Mouse (Mus musculus): ENCODE measurements at regions not wholly inside any gene's neighbourhood (a gene's known extent, or its start where the extent isn't known, plus 50 kb on each side); places are given as distances from the start of the nearest gene placed in this dataset.

GRCm38 (mm10) chr10:120565992-120566391 lies 89.7 kb upstream of the Hmga2 start:
- 97% methylated on average over 4 of the region's 4 CpGs for WGBS
- H3K27me3 ChIP-seq (ENCODE audit: insufficient read depth, low read length) = no peaks in the 10 kb centered on the region; the same call in 1 of the 2 replicates

DNA sequence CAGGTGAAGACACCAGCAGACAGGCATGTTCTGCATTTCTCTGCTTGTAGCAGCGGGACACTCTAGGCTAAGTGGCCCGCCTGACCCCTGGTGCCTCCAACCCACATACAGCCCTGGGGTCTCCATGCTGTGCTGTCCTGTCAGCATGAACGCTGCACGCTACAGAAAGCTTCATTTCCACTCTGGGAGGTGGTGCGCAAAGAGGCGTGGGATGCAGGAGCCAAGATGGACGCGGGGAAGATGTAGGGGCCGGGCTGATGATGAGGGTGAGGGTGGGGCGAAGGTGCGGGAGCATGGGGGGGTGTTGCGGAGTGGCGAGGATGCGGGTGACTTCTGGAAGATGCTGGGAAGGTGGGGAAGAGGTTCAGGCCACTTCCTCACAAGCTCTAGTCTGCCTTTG lies 88.6 kb upstream of the Hmga2 start:
- no peak for DNase-seq (ENCODE audit: low spot score)
- H3K4me2 ChIP-seq (ENCODE audit: low read depth, low read length, poor library complexity, severe bottlenecking) = peak overlapping the region; percentile 47
- H3K36me3 ChIP-seq (ENCODE audit: insufficient read depth, low read length) = no peaks in the 10 kb centered on the region
- H3K4me3 ChIP-seq (ENCODE audit: low read depth, low read length) = peak overlapping the region; percentile 14; the same call in 1 of the 2 replicates
- no peak for ATAC-seq (ENCODE audit: low FRiP score)
- 28% methylated on average over 14 of the region's 14 CpGs for WGBS
- H3K27ac ChIP-seq (ENCODE audit: low read depth, low read length) = no peak overlapping the region
- H3K27me3 ChIP-seq (ENCODE audit: insufficient read depth, low read length) = no peaks in the 10 kb centered on the region; the same call in 1 of the 2 replicates
- no peaks in the 10 kb centered on the region for H3K4me1 ChIP-seq (ENCODE audit: insufficient read depth, low read length)
- TF ChIP-seq CTCF (IDR thresholded peaks at IDR 0.05) = no peak
- no peaks in the 10 kb centered on the region for H3K9me3 ChIP-seq (ENCODE audit: low read length)
- peak overlapping the region; percentile 39 for H3K9ac ChIP-seq (replicated peaks; ENCODE audit: low read length, poor library complexity, severe bottlenecking)

More at GRCm38 (mm10) chr10:120565992-120566391, 89.7 kb upstream of the Hmga2 start:
- no peak overlapping the region for H3K9ac ChIP-seq (replicated peaks; ENCODE audit: low read length, poor library complexity, severe bottlenecking)
- ATAC-seq (ENCODE audit: low FRiP score) (no peak), DNase-seq (ENCODE audit: low spot score) (no peak)
- no peaks in the 10 kb centered on the region for H3K36me3 ChIP-seq (ENCODE audit: insufficient read depth, low read length)
- no peak overlapping the region for H3K4me2 ChIP-seq (ENCODE audit: low read depth, low read length, poor library complexity, severe bottlenecking)
- no peaks in the 10 kb centered on the region for H3K4me1 ChIP-seq (ENCODE audit: insufficient read depth, low read length)
- no peak; the same call in 1 of the 2 replicates for TF ChIP-seq CTCF (IDR thresholded peaks at IDR 0.05)
- no peak overlapping the region for H3K27ac ChIP-seq (ENCODE audit: low read depth, low read length)
- H3K9me3 ChIP-seq (ENCODE audit: low read length) = no peaks in the 10 kb centered on the region
- H3K4me3 ChIP-seq (ENCODE audit: low read depth, low read length) = no peak overlapping the region

- no peak overlapping the region for H3K4me2 ChIP-seq (ENCODE audit: low read depth, low read length, poor library complexity, severe bottlenecking)
- H3K9me3 ChIP-seq (ENCODE audit: low read length) = no peaks in the 10 kb centered on the region
- H3K9ac ChIP-seq (replicated peaks; ENCODE audit: low read length, poor library complexity, severe bottlenecking) = no peak overlapping the region
- no peak overlapping the region for H3K27ac ChIP-seq (ENCODE audit: low read depth, low read length)
- TF ChIP-seq CTCF (IDR thresholded peaks at IDR 0.05) = no peak
- DNase-seq (ENCODE audit: low spot score) = no peak
- no peak overlapping the region for H3K4me3 ChIP-seq (ENCODE audit: low read depth, low read length)
- no peaks in the 10 kb centered on the region; the same call in 1 of the 2 replicates for H3K27me3 ChIP-seq (ENCODE audit: insufficient read depth, low read length)
- no peaks in the 10 kb centered on the region for H3K4me1 ChIP-seq (ENCODE audit: insufficient read depth, low read length)
- no peak for ATAC-seq (ENCODE audit: low FRiP score)
- no peaks in the 10 kb centered on the region for H3K36me3 ChIP-seq (ENCODE audit: insufficient read depth, low read length)
- 48% methylated on average over 10 of the region's 10 CpGs for WGBS
Measured at GRCm38 (mm10) chr10:120563926-120564325, 87.7 kb upstream of the Hmga2 start.

GRCm38 (mm10) chr10:120561821-120562220 lies 85.6 kb upstream of the Hmga2 start:
- no peak overlapping the region for H3K27ac ChIP-seq (ENCODE audit: low read depth, low read length)
- no peaks in the 10 kb centered on the region for H3K4me1 ChIP-seq (ENCODE audit: insufficient read depth, low read length)
- H3K36me3 ChIP-seq (ENCODE audit: insufficient read depth, low read length) = no peaks in the 10 kb centered on the region
- no peak for ATAC-seq (ENCODE audit: low FRiP score)
- no peak overlapping the region for H3K9ac ChIP-seq (replicated peaks; ENCODE audit: low read length, poor library complexity, severe bottlenecking)
- H3K4me3 ChIP-seq (ENCODE audit: low read depth, low read length) = no peak overlapping the region
- TF ChIP-seq CTCF (IDR thresholded peaks at IDR 0.05) = no peak
- no peaks in the 10 kb centered on the region; the same call in 1 of the 2 replicates for H3K27me3 ChIP-seq (ENCODE audit: insufficient read depth, low read length)
- no peaks in the 10 kb centered on the region for H3K9me3 ChIP-seq (ENCODE audit: low read length)
- no peak overlapping the region for H3K4me2 ChIP-seq (ENCODE audit: low read depth, low read length, poor library complexity, severe bottlenecking)
- 91% methylated on average over 5 of the region's 5 CpGs for WGBS
- no peak for DNase-seq (ENCODE audit: low spot score)

DNA sequence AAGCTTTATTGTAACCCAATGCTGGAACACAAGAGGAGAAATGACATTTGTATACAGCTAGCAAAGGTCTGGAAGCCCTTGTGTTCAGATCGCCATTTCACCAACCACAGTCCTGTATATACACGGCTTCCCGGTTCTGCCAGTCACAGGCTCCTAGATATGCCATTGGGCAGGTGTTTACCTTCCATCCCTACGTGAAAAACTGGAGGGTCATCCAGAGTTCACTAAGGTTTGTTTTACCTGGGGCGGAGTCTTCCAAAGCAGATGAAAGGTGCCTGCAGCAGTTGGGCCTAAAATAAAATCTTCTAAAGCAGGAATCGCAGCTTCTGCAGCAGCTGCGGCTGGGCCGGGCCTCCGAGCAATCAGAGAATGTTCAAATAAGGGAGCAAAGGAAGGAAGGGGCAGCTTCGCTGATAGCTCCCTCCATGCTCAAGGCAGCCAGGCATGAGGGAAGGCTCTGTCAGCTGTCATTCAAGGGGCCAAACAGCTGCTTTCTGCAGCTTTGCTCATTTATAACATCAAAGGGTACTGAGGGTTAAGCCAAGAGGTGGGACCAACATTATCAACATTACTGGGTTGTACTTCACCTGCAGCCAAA lies 81.7 kb upstream of the Hmga2 start:
- ATAC-seq (ENCODE audit: low FRiP score) (no peak), DNase-seq (ENCODE audit: low spot score) (no peak)
- no peaks in the 10 kb centered on the region for H3K36me3 ChIP-seq (ENCODE audit: insufficient read depth, low read length)
- no peak overlapping the region for H3K27ac ChIP-seq (ENCODE audit: low read depth, low read length)
- no peaks in the 10 kb centered on the region for H3K4me1 ChIP-seq (ENCODE audit: insufficient read depth, low read length)
- no peak overlapping the region for H3K4me2 ChIP-seq (ENCODE audit: low read depth, low read length, poor library complexity, severe bottlenecking)
- H3K4me3 ChIP-seq (ENCODE audit: low read depth, low read length) = no peak overlapping the region
- 79% methylated on average over 10 of the region's 10 CpGs for WGBS
- no peak for TF ChIP-seq CTCF (IDR thresholded peaks at IDR 0.05)
- peaks cover 14% of the 10 kb centered on the region for H3K27me3 ChIP-seq (ENCODE audit: insufficient read depth, low read length)
- no peaks in the 10 kb centered on the region for H3K9me3 ChIP-seq (ENCODE audit: low read length)
- H3K9ac ChIP-seq (replicated peaks; ENCODE audit: low read length, poor library complexity, severe bottlenecking) = no peak overlapping the region

- whole genome bisulfite sequencing = 89% methylated on average over 9 of the region's 9 CpGs
- Histone ChIP-seq H3K4me3 (ENCODE audit: low read depth, low read length) (no peak overlapping the region), H3K36me3 (ENCODE audit: insufficient read depth, low read length) (no peaks in the 10 kb centered on the region), H3K4me2 (ENCODE audit: low read depth, low read length, poor library complexity, severe bottlenecking) (no peak overlapping the region), H3K9ac (replicated peaks; ENCODE audit: low read length, poor library complexity, severe bottlenecking) (no peak overlapping the region), H3K4me1 (ENCODE audit: insufficient read depth, low read length) (no peaks in the 10 kb centered on the region), H3K27ac (ENCODE audit: low read depth, low read length) (no peak overlapping the region), H3K27me3 (ENCODE audit: insufficient read depth, low read length) (peaks cover 18% of the 10 kb centered on the region), H3K9me3 (ENCODE audit: low read length) (no peaks in the 10 kb centered on the region)
- TF ChIP-seq CTCF (IDR thresholded peaks at IDR 0.05) = no peak
- ATAC-seq (ENCODE audit: low FRiP score) (no peak), DNase-seq (ENCODE audit: low spot score) (no peak)
Measured at GRCm38 (mm10) chr10:120556116-120556515, 79.8 kb upstream of the Hmga2 start.
